Mouse (Mus musculus): ENCODE measurements at regions not wholly inside any gene's neighbourhood (a gene's known extent, or its start where the extent isn't known, plus 50 kb on each side); places are given as distances from the start of the nearest gene placed in this dataset.

GRCm38 (mm10) chr4:153633260-153633659 is 150.6 kb upstream of the Ajap1 start:
- TF ChIP-seq POLR2A (IDR thresholded peaks at IDR 0.05; ENCODE audit: low read depth, low read length) (no peak), CTCF (conservative IDR thresholded peaks at IDR 0.05; ENCODE audit: insufficient read depth, insufficient read length, low read depth, low read length) (no peak)
